Mouse (Mus musculus): ENCODE data around the gene Nuak1.

Nuak1 gene

DNA sequence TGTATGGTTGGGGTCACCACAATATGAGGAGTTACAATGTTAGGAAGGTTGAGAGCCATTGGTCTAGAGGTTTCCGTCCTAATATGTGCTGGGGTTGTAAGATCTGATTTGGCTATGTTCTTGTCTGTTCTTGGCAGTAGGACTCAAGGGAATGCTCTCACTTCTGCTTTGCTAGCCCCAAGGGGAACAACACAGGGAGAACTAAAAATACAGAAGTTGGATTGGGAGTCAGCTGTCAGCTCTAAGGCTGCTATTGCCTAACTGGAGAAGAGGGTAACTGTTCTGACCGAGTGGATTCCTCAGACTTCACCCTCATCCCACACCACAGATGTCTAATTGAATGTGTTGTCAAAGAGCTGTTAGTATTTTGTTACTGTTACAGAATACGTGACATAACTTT lies 101.6 kb downstream of the Nuak1 start:
- no peak for DNase-seq (ENCODE audit: low spot score in 2 of 2)

- no peak for DNase-seq (ENCODE audit: low spot score in 2 of 2)
Observed at GRCm38 (mm10) chr10:84335441-84335840, 105.0 kb downstream of the Nuak1 start.

DNA sequence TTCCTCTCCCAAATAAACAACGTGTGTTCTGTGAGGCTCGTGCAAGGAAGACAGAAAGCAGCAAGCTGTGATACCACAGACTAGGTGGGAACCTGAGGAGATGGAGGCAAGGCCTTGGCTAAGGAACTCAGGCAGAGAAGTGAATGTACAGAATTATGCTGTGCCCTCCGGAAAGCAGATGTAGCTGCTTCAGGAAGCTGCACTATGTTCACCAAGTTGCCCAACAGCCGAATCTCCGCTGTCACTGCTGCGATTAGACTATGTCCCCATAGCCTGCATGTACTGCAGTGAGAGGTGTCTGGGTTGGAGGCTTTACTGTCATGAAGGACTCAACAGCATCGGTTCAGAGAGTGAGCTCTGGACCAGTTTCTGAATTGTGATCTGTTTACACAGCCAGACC lies 110.6 kb downstream of the Nuak1 start:
- DNase-seq (ENCODE audit: low spot score in 2 of 2), result no peak

DNA sequence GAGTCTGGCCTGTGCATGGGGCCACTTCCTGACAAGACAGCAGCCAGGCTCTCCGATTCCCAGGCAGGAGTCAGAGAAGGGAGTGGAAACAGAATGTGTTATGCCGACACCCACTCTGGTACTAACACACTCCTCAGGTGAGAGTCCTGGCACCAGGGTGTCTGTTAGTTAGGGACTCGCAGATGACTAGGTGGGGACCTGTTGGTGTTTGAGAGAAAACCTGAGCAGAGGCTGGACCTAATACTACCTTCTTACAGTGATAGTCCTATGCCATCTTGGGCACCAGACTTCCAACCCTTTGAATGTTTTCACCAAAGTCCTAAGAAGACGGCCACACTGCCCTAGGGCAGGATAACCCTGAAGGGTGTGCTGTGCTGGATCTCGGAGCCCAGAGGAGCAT lies 111.1 kb downstream of the Nuak1 start:
- DNase-seq (ENCODE audit: low spot score in 2 of 2), result no peak

GRCm38 (mm10) chr10:84324018-84324417 lies 116.4 kb downstream of the Nuak1 start:
- DNase-seq (ENCODE audit: low spot score in 2 of 2), result no peak
